Mouse (Mus musculus) 416B (cell line): ENCODE data around the gene 4921539E11Rik.

Source experiments
- DNase-seq: peaks from one replicate; pipeline ENCODE4 v3.0.0; 2011; ENCODE audit warnings: low read depth

The 4921539E11Rik gene

GRCm38 (mm10) chr4:103290763-103291162 lies at the start of gene 4921539E11Rik:
TSS of gene 4921539E11Rik (minus strand) at chr4:103290863.
- DNase-seq, result no peak

GRCm38 (mm10) chr4:103335134-103335533 lies 44.5 kb upstream of the 4921539E11Rik start:
- DNase-seq, result no peak

DNA sequence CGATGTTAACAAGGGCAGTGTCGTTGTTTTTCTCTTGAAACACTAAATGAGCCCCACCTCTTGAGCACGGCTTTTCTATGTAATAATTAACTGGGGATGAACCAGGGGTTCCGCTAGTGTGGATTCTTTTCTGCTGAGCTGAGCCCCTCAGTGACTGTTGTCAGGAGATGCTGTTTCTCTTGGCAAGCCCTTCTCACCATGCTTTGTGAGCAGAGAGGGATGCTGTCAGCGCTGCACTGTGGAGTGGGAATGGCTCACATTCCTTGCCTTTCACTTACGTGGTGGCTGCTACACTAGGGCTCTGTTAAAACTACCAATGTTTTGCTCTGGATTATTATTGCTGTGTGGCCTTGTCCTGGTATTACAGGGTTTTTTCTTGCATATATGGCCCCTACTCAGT lies 38.7 kb upstream of the 4921539E11Rik start:
- no peak for DNase-seq

DNA sequence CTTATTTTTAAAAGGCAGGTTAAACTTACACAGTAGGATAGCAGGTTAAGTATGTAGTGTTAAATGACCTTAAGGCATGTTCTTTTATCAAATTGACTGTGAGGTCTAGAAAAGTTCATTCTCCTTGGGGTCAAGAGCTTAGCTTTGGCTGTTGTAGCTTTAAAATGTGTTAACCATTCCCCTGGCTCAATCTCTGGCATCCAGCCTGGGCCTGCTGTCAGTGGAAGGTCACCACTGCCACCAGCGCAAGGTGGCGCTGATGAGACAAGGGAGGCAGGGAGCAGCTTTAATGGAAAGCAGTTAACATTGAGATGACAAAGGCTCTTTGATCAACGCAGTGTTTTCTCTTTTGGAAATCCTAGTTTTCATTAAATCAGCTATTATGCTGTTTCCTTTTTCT lies 36.3 kb upstream of the 4921539E11Rik start:
- peak; percentile 21 for DNase-seq

- DNase-seq, result no peak
Observed at GRCm38 (mm10) chr4:103324688-103325451, 34.2 kb upstream of the 4921539E11Rik start.

DNA sequence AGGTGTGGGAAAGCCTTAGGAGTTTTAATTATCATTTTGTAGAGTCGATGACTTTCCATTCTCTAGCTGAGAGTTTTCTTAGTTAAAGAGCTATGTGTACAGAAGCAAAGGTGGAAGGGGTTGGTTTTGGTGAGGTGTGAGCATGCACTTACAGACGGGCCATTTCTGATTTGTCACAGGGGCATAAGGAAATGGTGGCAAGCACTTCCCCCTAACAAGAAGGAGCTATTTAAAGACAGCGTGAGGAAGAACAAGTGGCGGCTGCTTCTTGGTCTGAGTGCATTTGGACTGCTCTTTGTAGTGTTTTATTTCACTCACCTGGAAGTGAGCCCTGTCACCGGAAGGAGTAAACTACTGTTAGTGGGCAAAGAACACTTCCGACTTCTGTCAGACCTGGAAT lies 30.8 kb upstream of the 4921539E11Rik start:
- no peak for DNase-seq

DNA sequence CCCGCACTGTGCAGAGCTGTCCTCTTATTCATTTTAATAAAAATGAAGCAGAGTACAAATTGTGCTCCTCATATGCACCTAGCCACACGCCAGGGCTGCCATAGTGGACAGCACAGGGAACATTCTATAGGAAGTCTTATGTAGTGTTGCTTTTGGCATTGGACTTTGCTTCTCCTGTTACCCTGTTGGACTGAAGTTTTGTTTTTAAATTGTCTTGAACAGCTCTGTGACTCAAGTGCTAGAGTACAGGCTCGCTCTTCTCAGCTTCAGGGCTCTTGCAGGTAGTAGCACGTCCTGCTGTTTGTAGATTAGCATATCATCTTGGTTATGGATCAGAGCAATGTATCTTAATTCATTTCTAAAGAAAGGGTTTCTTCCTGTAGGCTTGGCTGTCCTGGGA lies 25.2 kb upstream of the 4921539E11Rik start:
- DNase-seq, result no peak

GRCm38 (mm10) chr4:103314526-103314910 lies 23.9 kb upstream of the 4921539E11Rik start:
- peak; percentile 39 for DNase-seq

DNA sequence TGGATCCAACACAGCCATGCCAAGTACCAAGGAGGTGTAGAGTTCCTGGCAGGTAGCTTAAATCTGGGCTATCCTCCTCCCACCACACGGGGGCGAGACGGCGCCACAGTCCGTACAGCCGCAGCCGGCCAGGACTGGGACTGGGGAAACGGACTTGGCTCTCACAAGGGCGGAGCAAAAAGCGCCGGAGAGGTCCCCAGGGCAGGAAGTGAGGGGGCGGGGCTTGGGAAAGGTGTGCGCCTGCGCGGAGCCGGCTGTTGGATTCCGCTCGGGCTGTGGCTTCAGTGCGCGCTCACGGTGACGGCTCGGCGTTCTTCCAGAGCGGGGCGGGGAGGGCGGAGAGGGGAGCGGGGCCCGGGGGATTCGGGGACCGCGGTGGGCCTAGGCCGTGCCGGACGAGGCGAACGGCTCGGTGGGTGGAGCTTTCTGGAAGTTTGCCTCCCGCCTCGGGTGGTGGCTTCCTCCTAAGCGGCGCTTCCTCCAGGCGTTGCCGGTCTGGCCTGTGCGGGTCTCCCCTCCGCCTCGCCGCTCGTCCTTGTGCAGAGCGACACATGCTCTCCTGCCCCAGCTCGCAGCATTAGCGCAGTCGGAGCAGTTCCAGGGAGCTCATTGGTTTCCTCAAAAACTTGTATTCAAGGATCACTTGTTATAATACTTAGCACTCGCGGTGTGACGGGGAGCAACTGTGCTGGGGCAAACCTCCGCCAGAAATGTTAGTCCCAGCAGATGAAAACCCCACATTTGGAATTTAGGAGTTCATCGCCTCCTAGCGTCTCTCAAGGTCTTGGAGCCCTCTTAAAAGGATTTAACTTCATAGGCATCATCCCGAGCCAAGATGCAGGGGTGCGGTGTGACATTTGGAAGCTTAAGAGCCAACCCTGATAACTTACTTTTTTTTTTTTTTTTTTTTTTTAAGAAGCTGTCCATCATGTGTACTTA lies 23.2 kb upstream of the 4921539E11Rik start, which contains the start of gene Oma1:
Gene Oma1, plus strand, starts transcription at position 226 of the 939 bp plus-strand sequence.
- DNase-seq, result peak; percentile 97

- no peak for DNase-seq
Observed at GRCm38 (mm10) chr4:103303851-103304250, 13.2 kb upstream of the 4921539E11Rik start.

GRCm38 (mm10) chr4:103299342-103299741 lies 8.7 kb upstream of the 4921539E11Rik start:
- peak; percentile 14 for DNase-seq

DNA sequence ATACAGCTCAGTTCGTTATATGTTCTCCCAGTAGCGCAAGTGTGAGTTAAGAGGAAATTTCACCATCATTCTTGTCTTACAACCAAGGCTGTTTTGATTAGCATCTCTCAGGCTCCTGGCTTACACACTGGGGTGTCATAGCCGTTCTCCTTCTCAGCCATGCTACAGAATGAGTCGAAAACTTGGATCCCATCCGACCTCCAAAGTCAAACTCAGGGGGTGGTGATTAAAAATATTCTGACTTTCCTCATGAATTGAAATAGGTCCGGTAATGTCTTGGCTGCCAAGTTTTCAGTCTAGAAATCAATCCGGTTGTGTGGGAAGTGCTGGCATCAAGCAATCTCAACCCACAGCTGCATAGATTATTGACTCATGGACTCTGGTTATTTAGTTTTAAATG lies 2.3 kb downstream of the 4921539E11Rik start:
- no peak for DNase-seq

DNA sequence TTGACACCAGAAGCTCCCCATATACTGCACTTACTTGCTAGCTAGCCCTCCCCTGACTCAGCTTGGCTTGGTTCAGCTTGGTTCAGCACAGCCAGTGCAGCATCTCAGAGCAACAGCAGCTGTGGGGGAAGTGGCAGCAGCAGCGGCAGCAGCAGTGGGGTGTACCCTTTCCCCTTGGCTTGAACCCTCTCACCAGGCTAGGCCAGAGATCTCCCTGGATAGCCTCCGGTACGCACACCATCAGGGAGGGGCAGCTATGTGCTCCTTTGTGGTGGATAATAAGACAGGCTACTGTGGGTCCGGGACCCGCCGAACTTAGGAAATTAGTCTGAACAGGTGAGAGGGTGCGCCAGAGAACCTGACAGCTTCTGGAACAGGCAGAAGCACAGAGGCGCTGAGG lies 17.6 kb downstream of the 4921539E11Rik start:
- DNase-seq, result no peak

GRCm38 (mm10) chr4:103269336-103269735 lies 21.3 kb downstream of the 4921539E11Rik start:
- DNase-seq, result peak; percentile 36

DNA sequence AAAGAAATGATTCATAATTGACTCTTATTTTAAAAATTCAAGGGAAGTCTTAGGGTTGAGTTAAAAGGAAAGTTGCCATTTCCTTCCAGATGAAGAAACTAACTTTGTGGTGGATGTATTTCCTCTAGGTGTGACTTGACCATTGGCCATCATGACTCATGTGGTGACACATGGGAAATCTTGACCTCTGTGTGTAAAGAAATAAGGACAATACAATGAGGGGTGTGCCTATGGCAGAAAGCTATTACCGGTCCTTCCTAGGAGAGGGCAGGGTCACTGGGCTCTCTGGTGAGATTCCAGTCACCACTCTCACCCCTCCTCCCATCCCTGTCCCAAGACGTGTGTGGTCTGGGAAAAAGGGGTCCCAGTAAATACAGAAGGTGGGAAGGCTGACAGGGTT lies 25.5 kb downstream of the 4921539E11Rik start:
- peak; percentile 80 for DNase-seq

GRCm38 (mm10) chr4:103263812-103264396 lies 26.8 kb downstream of the 4921539E11Rik start:
- no peak for DNase-seq

- no peak for DNase-seq
Observed at GRCm38 (mm10) chr4:103263378-103263777, 27.3 kb downstream of the 4921539E11Rik start.

- DNase-seq, result peak; percentile 42
Observed at GRCm38 (mm10) chr4:103258817-103259216, 31.8 kb downstream of the 4921539E11Rik start.

DNA sequence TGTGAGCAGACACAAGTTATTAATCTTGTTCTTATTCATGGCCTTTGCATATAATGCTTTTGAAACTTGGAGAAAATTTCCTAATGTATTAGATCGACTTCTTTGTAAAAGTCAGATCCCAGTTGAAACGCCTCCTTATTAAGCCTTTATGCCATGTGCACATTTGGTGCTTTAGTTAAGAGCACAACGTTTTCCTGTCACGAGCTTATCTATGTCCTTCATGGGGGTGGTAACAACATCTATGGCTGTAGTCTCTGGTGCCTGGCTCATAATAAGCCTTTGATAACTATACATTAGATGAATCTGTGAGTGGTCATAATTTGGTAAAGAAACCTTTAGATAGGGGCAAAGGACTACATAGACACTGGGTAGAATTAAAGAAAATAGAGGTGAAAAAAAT lies 36.8 kb downstream of the 4921539E11Rik start:
- no peak for DNase-seq

- peak; percentile 95 for DNase-seq
Observed at GRCm38 (mm10) chr4:103249436-103250085, 41.1 kb downstream of the 4921539E11Rik start.

- DNase-seq, result peak; percentile 33
Observed at GRCm38 (mm10) chr4:103247813-103248212, 42.9 kb downstream of the 4921539E11Rik start.

DNA sequence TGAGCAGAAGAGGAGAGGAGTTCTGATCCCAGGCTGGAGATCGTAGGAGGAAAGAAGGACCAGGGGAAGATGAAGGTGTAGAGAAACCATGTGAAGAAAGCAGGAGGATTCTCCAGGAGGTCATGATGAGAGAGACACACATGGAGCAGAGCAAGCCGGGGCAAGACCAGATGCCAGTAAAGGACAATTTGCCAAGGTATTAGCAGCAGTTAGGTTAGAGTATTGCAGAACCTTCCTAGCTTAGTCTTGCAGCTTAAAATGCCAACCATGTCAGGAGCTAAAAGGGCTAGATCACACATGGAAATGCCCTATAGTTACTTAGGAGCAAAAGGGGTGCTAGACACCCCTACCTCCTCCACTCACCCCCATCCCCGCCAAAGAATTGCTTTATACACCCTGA lies 43.4 kb downstream of the 4921539E11Rik start:
- DNase-seq, result no peak
